Mouse (Mus musculus): ENCODE results near the gene Ghdc. TPM values are rescaled to one million over a fixed set of nuclear protein-coding genes. Genes with fewer than 3 reads are reported as not detected.
"Not testable (repeated sequence)": the region's sequence is repeated elsewhere in the genome, so short reads cannot be mapped to it uniquely, and the experiment has no call there.

The Ghdc gene
- polyA plus RNA-seq, 1 experiment from 2014 or later: 4.7 TPM

DNA sequence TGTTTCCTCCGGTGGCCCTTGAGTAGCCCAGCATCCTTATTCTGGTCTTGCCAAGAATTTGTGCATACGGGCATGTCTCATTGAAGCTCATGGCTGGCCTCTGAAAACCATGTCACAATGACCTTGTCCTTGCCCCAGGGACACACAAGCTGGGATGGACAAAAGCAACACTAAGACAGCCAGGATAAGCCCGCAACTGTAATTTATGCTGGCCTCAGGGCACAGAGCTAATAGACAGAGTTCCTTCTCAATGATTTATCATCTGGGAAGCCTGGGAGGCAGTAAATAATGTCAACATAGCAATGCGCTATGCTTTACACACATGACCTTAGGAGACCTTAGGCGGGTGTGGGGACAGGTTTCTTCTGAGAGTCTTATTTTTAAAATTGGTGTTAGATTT, 28.7 kb upstream of the Ghdc start:
- H3K36me3 ChIP-seq (ENCODE audit: control insufficient read depth, insufficient read depth, low read length): peaks cover 86% of the 10 kb centered on the region
- no peaks in the 10 kb centered on the region for H3K27me3 ChIP-seq (ENCODE audit: control insufficient read depth, insufficient read depth, low read length)
- H3K9me3 ChIP-seq (ENCODE audit: control insufficient read depth, low read length): no peaks in the 10 kb centered on the region
- 79% methylated on average over 5 of the region's 5 CpGs for WGBS
- H3K4me3 ChIP-seq (ENCODE audit: control insufficient read depth in 1 of 2, insufficient read depth in 1 of 2, low read depth in 1 of 2, low read length in 2 of 2): no peak overlapping the region
- no peak overlapping the region for H3K4me2 ChIP-seq (ENCODE audit: low read length)
- H3K4me1 ChIP-seq (ENCODE audit: control insufficient read depth in 2 of 2, insufficient read depth in 2 of 2, low read length in 2 of 2): no peaks in the 10 kb centered on the region
- no peak overlapping the region for H3K27ac ChIP-seq (replicated peaks in 1 of 2; ENCODE audit: control insufficient read depth in 1 of 2, insufficient read depth in 1 of 2, low read depth in 2 of 2, low read length in 2 of 2)
- no peak for ATAC-seq (ENCODE audit: insufficient number of reproducible peaks, insufficient read depth, low FRiP score, low read depth)
- H3K9ac ChIP-seq (ENCODE audit: low read length): no peak overlapping the region

DNA sequence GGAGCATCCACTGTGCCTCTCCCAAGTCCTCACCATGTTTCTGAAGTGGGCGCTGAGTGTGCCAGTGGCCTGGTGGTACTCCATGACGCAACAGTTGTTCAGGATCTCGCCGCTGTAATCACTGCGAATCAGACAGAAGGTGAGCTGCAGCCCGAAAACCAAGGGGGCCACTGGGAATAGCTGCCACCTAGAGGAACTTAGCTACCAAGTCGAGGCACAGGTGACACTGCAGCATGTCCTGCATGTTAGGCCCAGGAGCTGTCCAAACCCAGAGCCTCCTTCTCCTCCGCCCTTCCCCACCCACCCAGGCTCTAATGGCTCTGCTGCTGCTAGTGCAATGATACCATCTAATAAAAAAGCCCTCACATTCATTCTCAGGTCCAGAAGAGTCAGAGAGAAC, 25.8 kb upstream of the Ghdc start:
- no peaks in the 10 kb centered on the region for H3K27me3 ChIP-seq (ENCODE audit: control insufficient read depth, insufficient read depth, low read length)
- H3K36me3 ChIP-seq (ENCODE audit: control insufficient read depth, insufficient read depth, low read length): peaks cover 83% of the 10 kb centered on the region
- 68% methylated on average over 8 of the region's 8 CpGs for WGBS
- H3K9ac ChIP-seq (ENCODE audit: low read length): no peak overlapping the region
- H3K4me2 ChIP-seq (ENCODE audit: low read length): no peak overlapping the region
- no peaks in the 10 kb centered on the region for H3K9me3 ChIP-seq (ENCODE audit: control insufficient read depth, low read length)
- H3K27ac ChIP-seq (replicated peaks in 1 of 2; ENCODE audit: control insufficient read depth in 1 of 2, insufficient read depth in 1 of 2, low read depth in 2 of 2, low read length in 2 of 2): no peak overlapping the region
- ATAC-seq (ENCODE audit: insufficient number of reproducible peaks, insufficient read depth, low FRiP score, low read depth): no peak
- H3K4me1 ChIP-seq (ENCODE audit: control insufficient read depth in 2 of 2, insufficient read depth in 2 of 2, low read length in 2 of 2): no peaks in the 10 kb centered on the region
- H3K4me3 ChIP-seq (ENCODE audit: control insufficient read depth in 1 of 2, insufficient read depth in 1 of 2, low read depth in 1 of 2, low read length in 2 of 2): no peak overlapping the region

DNA sequence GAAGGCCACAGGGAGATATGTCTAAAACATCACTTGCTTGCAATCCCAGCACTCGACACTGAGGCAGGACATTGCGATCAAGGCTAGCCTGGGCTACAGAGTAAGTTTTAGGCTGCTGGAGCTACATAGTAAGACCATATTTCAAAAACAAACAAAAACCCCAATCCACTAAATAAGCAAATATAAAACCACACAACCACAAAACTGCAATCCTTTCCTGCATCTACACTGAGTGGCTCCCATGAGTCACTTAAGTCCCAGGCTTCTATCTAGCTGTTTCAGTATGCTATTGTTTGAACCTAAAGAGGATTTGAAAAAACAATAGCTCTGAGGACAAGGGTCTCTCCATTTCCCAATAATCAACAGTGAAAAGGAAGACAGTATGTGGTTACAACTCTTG, 24.6 kb upstream of the Ghdc start:
- Histone ChIP-seq H3K4me1 (ENCODE audit: control insufficient read depth in 2 of 2, insufficient read depth in 2 of 2, low read length in 2 of 2) (no peaks in the 10 kb centered on the region), H3K27ac (replicated peaks in 1 of 2; ENCODE audit: control insufficient read depth in 1 of 2, insufficient read depth in 1 of 2, low read depth in 2 of 2, low read length in 2 of 2) (no peak overlapping the region), H3K9me3 (ENCODE audit: control insufficient read depth, low read length) (no peaks in the 10 kb centered on the region), H3K36me3 (ENCODE audit: control insufficient read depth, insufficient read depth, low read length) (peaks cover 81% of the 10 kb centered on the region), H3K27me3 (ENCODE audit: control insufficient read depth, insufficient read depth, low read length) (no peaks in the 10 kb centered on the region), H3K4me3 (ENCODE audit: control insufficient read depth in 1 of 2, insufficient read depth in 1 of 2, low read depth in 1 of 2, low read length in 2 of 2) (no peak overlapping the region), H3K9ac (ENCODE audit: low read length) (no peak overlapping the region), H3K4me2 (ENCODE audit: low read length) (no peak overlapping the region)
- 95% methylated on average over 2 of the region's 2 CpGs for WGBS
- ATAC-seq (ENCODE audit: insufficient number of reproducible peaks, insufficient read depth, low FRiP score, low read depth): no peak

DNA sequence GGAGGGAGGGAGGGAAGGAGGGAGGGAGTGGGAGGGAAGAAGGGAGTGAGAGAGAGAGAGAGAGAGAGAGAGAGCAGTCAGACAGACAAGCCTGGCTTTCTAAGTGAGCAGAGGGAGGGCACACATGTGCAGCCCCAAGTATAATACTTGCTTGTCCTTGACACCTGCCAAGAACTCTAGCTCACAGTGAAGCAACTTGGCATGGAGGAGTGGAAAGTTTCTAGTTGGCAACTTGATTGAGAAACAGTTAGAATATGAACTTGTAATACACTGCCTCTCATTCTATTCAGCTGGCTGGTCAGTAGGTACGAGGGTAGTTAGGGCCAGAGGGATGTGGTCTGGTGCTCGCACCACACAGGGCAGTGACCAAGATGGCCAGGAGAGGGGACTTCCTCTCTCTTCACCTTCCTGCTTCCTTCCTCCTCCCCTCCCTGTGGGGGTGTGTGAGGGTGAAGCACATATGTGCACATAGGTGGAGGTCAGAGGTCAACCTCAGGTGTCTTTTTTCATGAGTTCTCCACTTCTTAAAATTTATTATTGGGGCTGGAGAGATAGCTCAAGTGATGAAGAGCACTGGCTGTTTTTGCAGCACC, 20.8 kb upstream of the Ghdc start:
- H3K9me3 ChIP-seq (ENCODE audit: control insufficient read depth, low read length): no peaks in the 10 kb centered on the region
- H3K4me2 ChIP-seq (ENCODE audit: low read length): no peak overlapping the region
- 78% methylated on average over 2 of the region's 2 CpGs for WGBS
- H3K9ac ChIP-seq (ENCODE audit: low read length): no peak overlapping the region
- H3K36me3 ChIP-seq (ENCODE audit: control insufficient read depth, insufficient read depth, low read length): peaks cover 90% of the 10 kb centered on the region
- no peak overlapping the region for H3K4me3 ChIP-seq (ENCODE audit: control insufficient read depth in 1 of 2, insufficient read depth in 1 of 2, low read depth in 1 of 2, low read length in 2 of 2)
- no peak for ATAC-seq (ENCODE audit: insufficient number of reproducible peaks, insufficient read depth, low FRiP score, low read depth)
- no peaks in the 10 kb centered on the region for H3K27me3 ChIP-seq (ENCODE audit: control insufficient read depth, insufficient read depth, low read length)
- no peaks in the 10 kb centered on the region for H3K4me1 ChIP-seq (ENCODE audit: control insufficient read depth in 2 of 2, insufficient read depth in 2 of 2, low read length in 2 of 2)
- 0 out of 4 replicates have a peak overlapping the region, but pooled peaks of 1 of the 2 experiments have one; percentile 14 for H3K27ac ChIP-seq (replicated peaks in 1 of 2; ENCODE audit: control insufficient read depth in 1 of 2, insufficient read depth in 1 of 2, low read depth in 2 of 2, low read length in 2 of 2)

DNA sequence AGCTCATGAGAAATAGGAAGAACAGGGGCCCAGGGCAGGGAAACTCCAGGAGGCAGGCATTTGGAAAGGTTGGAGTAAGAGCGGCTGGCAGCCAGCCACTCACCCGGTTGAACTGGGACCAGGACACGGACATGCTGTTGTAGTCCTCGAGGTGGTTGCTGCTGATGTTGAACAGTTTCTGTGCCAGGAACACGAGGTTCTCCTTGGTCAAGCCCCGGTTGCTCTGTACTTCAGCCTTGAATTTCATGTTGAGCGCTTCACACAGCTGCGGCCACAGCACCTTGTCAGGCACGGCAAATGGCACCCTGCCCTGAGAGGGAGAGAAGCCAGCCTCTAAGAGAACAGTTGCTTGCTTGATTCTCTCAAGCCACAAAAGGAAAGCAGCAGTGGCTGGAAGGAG, 19.9 kb upstream of the Ghdc start:
- not testable (repeated sequence) for H3K27ac ChIP-seq (replicated peaks in 1 of 2; ENCODE audit: control insufficient read depth in 1 of 2, insufficient read depth in 1 of 2, low read depth in 2 of 2, low read length in 2 of 2); H3K4me2 ChIP-seq (ENCODE audit: low read length); H3K9me3 ChIP-seq (ENCODE audit: control insufficient read depth, low read length); ATAC-seq (ENCODE audit: insufficient number of reproducible peaks, insufficient read depth, low FRiP score, low read depth); H3K4me3 ChIP-seq (ENCODE audit: control insufficient read depth in 1 of 2, insufficient read depth in 1 of 2, low read depth in 1 of 2, low read length in 2 of 2); H3K9ac ChIP-seq (ENCODE audit: low read length); H3K27me3 ChIP-seq (ENCODE audit: control insufficient read depth, insufficient read depth, low read length); H3K4me1 ChIP-seq (ENCODE audit: control insufficient read depth in 2 of 2, insufficient read depth in 2 of 2, low read length in 2 of 2)
- 83% methylated on average over 9 of the region's 9 CpGs for WGBS
- peaks cover 91% of the 10 kb centered on the region for H3K36me3 ChIP-seq (ENCODE audit: control insufficient read depth, insufficient read depth, low read length)

DNA sequence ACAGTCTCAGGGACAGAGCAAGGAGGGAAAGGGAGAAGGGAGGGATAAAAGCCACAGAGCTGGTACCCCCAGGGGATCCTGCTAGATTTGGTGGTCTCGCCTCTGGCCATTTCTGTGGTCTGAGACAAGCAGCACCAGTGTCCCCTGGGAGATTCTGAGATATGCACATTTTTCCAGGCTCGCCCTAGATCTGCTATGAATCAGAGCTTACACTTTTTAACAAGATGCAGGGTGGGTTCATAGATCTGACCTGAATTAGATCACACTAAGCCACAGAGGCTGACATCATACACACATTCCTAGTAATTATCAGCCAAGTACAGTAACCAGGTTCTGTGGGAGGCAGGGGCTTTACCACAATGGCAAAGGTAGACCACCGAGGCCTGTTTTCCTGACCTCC, 18.9 kb upstream of the Ghdc start:
- 82% methylated on average over 3 of the region's 3 CpGs for WGBS
- no peak for ATAC-seq (ENCODE audit: insufficient number of reproducible peaks, insufficient read depth, low FRiP score, low read depth)
- H3K27ac ChIP-seq (replicated peaks in 1 of 2; ENCODE audit: control insufficient read depth in 1 of 2, insufficient read depth in 1 of 2, low read depth in 2 of 2, low read length in 2 of 2): no peak overlapping the region
- H3K9ac ChIP-seq (ENCODE audit: low read length): no peak overlapping the region
- peaks cover 93% of the 10 kb centered on the region for H3K36me3 ChIP-seq (ENCODE audit: control insufficient read depth, insufficient read depth, low read length)
- H3K4me1 ChIP-seq (ENCODE audit: control insufficient read depth in 2 of 2, insufficient read depth in 2 of 2, low read length in 2 of 2): no peaks in the 10 kb centered on the region
- no peaks in the 10 kb centered on the region for H3K9me3 ChIP-seq (ENCODE audit: control insufficient read depth, low read length)
- no peak overlapping the region for H3K4me3 ChIP-seq (ENCODE audit: control insufficient read depth in 1 of 2, insufficient read depth in 1 of 2, low read depth in 1 of 2, low read length in 2 of 2)
- no peak overlapping the region for H3K4me2 ChIP-seq (ENCODE audit: low read length)
- H3K27me3 ChIP-seq (ENCODE audit: control insufficient read depth, insufficient read depth, low read length): no peaks in the 10 kb centered on the region

DNA sequence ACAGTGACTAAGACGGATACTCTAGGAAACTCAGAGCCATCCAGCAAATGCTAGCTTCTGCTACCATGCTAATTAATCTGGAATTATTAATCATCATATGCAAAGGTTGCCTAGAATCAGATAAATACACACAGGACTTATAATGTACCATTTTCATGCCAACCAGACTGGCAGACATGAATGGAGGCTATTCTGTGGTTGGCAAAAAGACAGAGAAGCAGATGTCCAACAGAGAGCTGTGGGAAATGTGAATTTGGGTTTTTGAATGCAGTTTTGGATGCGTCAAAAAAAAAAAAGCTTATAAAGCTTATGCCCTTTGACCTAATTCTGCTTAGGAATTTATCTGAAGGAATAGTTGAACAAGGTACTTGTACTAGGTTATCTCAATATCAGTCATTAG, 15.0 kb upstream of the Ghdc start:
- WGBS: 95% methylated on average over 2 of the region's 2 CpGs
- peaks cover 99% of the 10 kb centered on the region for H3K36me3 ChIP-seq (ENCODE audit: control insufficient read depth, insufficient read depth, low read length)

DNA sequence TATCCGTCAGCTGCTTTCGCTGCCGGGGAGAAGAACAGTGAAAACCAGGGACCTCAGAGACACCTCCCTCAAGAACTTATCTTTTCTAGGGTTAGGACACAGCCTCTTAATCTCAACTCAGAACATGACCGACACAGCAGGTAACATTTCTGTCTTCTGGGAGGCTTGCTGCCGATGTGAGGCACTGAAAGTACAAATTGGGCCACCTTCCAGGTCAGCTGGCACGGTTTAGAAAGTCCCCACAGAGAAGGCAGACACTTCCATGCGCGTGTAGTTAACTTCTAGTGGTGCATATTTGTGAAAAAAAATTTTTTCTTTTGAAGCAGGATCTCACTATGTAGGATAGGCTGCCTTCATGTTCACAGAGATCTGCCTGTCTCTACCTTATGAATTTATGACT, 13.5 kb upstream of the Ghdc start:
- 79% methylated on average over 8 of the region's 8 CpGs for WGBS

More for the DNA sequence above, 15.0 kb upstream of the Ghdc start:
- Histone ChIP-seq H3K4me1 (ENCODE audit: control insufficient read depth in 2 of 2, insufficient read depth in 2 of 2, low read length in 2 of 2) (peaks cover 4 to 7% of the 10 kb centered on the region in 2 experiments; a peak in 1 of 4 replicates), H3K27ac (replicated peaks in 1 of 2; ENCODE audit: control insufficient read depth in 1 of 2, insufficient read depth in 1 of 2, low read depth in 2 of 2, low read length in 2 of 2) (no peak overlapping the region), H3K4me2 (ENCODE audit: low read length) (no peak overlapping the region), H3K9ac (ENCODE audit: low read length) (no peak overlapping the region), H3K9me3 (ENCODE audit: control insufficient read depth, low read length) (no peaks in the 10 kb centered on the region), H3K4me3 (ENCODE audit: control insufficient read depth in 1 of 2, insufficient read depth in 1 of 2, low read depth in 1 of 2, low read length in 2 of 2) (no peak overlapping the region), H3K27me3 (ENCODE audit: control insufficient read depth, insufficient read depth, low read length) (no peaks in the 10 kb centered on the region)
- ATAC-seq (ENCODE audit: insufficient number of reproducible peaks, insufficient read depth, low FRiP score, low read depth): no peak

More for the DNA sequence above, 13.5 kb upstream of the Ghdc start:
- Histone ChIP-seq H3K9ac (ENCODE audit: low read length) (no peak overlapping the region), H3K4me3 (ENCODE audit: control insufficient read depth in 1 of 2, insufficient read depth in 1 of 2, low read depth in 1 of 2, low read length in 2 of 2) (no peak overlapping the region), H3K4me2 (ENCODE audit: low read length) (no peak overlapping the region), H3K27me3 (ENCODE audit: control insufficient read depth, insufficient read depth, low read length) (no peaks in the 10 kb centered on the region), H3K27ac (replicated peaks in 1 of 2; ENCODE audit: control insufficient read depth in 1 of 2, insufficient read depth in 1 of 2, low read depth in 2 of 2, low read length in 2 of 2) (no peak overlapping the region), H3K9me3 (ENCODE audit: control insufficient read depth, low read length) (no peaks in the 10 kb centered on the region), H3K4me1 (ENCODE audit: control insufficient read depth in 2 of 2, insufficient read depth in 2 of 2, low read length in 2 of 2) (peaks cover 4 to 7% of the 10 kb centered on the region in 2 experiments; a peak in 1 of 4 replicates), H3K36me3 (ENCODE audit: control insufficient read depth, insufficient read depth, low read length) (peaks cover 99% of the 10 kb centered on the region)
- no peak for ATAC-seq (ENCODE audit: insufficient number of reproducible peaks, insufficient read depth, low FRiP score, low read depth)

Measured in heart, embryonic 14.5 days (tissue).